Mouse (Mus musculus) layer of hippocampus, adult 8-10 months (tissue): ENCODE data around the gene Drd4. TPM values are rescaled to one million over a fixed set of nuclear protein-coding genes. Genes with fewer than 3 reads are reported as not detected.
"Not testable (repeated sequence)": the region's sequence is repeated elsewhere in the genome, so short reads cannot be mapped to it uniquely, and the experiment has no call there.

ENCODE experiments used
- DNase-seq, 2 experiments: peaks; one replicate each; pipeline ENCODE4 v3.0.0; 2022; ENCODE audit warnings: low spot score in 2 of 2
- total RNA-seq, 4 experiments: library from RNA; stranded (reverse); gene quantifications; 2 replicates each; pipeline ENCODE4 v1.2.4; 2022

Drd4 gene
- under 1 TPM in 1 of 4 experiments, not detected in 3; 0.27 TPM for total RNA-seq

DNA sequence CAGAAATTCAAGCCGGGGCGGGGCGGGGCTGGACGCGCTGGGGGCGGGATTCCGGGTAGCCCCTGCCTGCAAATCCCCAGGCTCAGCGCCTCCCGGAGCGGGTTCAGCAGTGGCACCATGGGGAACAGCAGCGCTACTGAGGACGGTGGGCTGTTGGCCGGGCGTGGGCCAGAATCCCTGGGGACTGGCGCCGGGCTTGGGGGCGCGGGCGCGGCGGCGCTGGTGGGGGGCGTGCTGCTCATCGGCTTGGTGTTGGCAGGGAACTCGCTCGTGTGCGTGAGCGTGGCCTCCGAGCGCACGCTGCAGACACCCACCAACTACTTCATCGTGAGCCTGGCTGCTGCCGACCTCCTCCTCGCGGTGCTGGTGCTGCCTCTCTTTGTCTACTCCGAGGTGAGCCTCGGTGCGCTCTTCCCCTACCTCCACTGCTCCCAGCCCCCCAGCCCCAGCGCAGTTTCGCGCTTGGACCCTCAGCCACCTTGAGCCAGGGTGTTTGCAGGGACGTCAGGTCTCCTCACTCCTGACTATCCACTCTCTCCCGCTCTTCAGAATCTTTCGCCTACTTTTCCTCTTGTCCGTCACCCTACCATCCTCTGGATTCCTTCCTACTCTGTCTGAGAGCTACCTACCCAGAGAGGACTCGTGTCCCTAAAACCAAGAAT is at the start of gene Drd4:
Drd4 (plus strand) TSS at position 86 of the 662 bp plus-strand sequence.
- DNase-seq: no peak

DNA sequence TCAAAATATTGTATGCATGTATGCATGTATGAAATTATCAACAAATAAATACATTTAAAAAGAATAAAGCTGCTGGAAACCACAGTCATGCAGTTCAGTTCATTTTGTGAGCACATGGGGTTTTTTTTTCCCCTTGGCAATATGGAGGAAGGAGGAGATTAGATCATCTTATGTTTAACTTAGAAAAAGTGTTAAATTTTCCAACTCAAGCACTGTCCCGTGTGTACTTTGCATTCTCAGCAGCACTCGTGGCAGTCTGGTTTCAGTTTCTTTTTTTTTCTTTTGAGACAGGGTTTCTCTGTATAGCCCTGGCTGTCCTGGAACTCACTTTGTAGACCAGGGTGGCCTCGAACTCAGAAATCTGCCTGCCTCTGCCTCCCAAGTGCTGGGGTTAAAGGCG is 41.3 kb upstream of the Drd4 start:
- not testable (repeated sequence) for DNase-seq

DNA sequence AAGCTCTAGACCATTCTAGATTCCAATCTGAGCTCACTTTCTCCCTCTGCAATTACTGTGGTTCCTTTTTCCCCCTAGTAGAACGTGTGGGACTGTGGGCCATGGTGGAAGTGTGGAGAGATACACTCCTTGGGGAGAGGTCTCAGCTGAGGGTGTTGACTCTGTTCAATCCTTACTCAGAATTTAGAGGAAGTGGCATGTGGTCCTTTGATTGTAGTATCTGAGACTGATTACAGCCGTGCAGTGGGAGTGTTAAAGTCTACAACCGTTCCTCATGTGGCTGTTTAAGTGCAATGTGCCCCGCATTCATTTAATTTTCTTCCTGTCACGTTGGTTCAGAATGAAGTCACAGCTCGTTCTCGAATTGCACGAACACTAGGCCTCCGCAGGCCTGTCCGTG is 35.6 kb upstream of the Drd4 start:
- DNase-seq: no peak

DNA sequence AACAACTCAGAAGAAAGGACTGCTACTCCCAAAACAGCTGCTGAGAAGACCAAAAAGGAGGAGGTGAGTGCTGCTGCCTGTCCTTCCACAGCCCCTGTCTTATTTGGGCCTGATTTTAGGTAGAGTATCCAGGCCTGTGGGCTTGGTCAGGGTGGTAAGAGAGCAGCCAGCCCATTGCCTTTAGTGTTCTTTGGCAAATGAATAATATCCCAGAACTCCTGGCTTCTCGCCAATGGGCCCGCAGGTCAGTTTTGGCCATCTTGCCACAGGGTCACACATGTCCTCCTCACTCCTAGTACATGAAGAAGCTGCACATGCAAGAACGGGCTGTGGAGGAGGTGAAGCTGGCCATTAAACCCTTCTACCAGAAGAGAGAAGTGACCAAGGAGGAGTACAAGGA is 30.3 kb upstream of the Drd4 start:
- no peak for DNase-seq

DNA sequence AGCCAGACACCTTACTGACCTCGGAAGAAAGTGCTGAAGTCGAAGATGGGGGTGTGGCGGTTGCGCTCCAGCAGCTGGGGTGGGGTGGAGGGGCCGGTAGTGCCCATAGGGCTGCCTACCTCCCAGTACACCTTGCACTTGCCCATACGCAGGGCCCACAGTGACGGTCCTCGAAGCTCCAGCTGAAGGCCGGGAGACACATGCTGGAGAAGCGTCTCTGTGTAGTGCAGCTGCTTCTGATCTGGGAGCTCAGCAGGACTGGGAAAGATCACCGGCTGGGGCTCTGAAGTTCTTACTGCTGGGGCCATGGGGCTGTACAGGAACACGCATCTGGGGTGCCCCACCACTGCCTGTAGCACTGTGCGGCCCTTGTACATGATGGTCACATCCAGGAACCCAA is 28.2 kb upstream of the Drd4 start:
- no peak for DNase-seq

DNA sequence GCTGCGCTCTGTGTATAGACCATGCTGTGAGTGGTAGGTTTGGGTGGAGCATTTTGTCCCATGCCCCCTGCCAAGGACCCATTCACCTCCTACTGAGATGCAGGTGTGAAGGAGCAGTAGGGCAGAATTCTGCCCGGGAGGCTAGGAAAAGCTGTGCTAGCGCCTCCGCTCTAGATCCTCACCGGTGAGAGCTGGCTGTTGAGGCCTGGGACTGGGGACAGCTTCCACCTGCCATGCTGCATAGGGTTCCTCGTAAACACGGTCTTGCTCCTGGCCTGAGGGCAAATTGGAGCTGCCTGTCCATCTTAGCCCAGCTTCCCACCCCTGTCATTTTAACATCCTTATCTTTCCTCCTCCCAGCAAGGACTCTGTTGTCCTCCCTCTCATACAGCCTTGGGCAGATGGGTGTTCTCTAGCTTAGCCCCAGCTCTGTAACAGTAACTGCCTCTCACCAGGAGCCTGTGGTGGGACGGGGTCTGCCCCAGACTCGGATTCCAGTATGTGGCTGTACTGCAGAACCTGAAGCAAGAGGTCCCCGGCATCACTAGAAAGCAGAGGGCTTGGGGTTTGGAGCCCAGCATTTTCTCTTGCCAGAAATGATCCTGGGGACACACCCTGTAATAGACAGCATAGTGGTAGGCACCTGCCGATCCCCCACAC is 27.6 kb upstream of the Drd4 start:
- no peak for DNase-seq

DNA sequence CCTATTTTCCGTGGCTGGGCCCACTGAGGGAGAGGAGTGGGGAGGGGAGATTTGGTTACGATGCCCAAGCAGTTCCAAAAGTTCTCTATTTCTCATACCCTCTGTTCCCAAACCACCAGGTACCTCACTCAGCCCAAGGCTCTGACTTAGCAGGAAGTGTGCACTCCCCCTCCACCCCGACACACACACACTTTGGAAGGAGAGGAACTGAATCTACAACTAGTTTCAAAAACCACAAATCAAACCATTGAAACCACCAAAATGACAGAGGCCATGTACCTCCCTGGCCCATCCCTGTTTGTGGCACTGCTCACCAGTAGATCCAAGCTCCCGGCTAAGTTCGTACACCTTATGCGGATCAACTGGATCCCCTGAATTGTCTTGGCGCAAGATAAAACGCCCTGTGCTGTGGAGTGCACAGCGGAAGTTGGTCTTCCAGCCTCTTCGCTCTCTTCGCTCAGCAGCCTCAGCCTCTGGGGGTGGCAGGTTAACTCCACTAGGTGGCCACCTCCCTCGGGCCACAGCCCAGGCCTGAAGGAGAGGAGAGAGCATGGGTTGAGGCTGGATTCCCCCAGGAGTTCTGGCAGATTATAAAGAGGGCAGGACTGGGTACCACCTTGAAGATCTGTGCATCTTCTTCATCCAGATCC is 26.9 kb upstream of the Drd4 start:
- DNase-seq: no peak

DNA sequence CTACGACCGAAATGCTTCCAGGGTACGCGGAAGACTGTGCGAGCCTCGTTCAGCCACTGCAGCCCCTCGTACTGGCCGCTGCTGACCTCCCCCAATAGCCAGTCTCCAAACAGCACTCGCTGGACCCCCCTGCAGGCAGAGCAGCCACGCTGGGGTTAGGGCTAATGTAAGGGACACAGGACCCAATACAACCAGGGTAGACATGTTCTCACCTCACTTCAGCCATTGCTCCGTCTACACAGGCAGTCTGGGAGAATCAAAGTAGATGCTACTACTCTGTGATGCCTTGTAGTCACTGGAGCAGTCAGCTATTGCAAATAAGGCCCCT is 26.4 kb upstream of the Drd4 start:
- DNase-seq: no peak

DNA sequence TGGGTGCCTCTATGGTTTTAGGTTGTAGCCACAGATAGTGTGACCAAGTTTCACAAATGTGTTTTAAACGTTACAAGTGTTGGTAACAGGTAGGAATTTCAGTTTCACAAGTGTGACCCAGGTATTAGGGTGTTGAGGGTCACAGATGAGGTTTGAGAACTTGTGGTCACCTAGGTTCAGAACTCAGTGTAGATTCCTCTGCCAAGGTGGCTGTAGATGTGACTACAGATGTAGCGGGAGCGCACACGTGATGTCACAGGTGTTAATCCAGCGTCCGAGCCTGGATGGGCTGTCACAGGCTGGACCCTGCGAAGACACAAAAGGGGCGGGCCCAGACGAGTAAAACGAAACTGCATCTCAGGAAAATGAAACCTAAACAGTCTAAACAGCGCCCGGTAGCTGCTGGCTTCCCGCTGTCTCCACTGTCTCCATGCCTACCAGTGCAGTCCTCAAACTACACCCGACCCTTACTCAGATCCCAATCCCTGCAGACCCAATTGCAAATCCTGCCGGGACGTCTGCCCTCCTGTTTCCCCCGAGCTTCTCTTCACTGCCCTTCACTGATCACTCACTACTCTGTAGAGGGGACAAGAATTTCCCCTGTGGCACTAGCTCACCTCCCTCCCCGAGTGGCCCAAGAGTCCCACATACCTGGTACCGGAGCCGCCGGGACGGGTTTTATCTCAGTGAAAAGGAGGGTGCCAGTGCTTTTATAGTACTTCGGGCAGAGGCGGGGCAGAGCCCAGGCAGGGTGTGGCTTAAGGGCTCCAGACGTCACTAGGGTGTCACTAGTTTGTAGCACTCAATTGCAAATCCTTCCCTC is 25.9 kb upstream of the Drd4 start, which contains the start of gene Irf7:
Irf7 (minus strand) TSS at position 743 of the 823 bp plus-strand sequence.
- no peak for DNase-seq

DNA sequence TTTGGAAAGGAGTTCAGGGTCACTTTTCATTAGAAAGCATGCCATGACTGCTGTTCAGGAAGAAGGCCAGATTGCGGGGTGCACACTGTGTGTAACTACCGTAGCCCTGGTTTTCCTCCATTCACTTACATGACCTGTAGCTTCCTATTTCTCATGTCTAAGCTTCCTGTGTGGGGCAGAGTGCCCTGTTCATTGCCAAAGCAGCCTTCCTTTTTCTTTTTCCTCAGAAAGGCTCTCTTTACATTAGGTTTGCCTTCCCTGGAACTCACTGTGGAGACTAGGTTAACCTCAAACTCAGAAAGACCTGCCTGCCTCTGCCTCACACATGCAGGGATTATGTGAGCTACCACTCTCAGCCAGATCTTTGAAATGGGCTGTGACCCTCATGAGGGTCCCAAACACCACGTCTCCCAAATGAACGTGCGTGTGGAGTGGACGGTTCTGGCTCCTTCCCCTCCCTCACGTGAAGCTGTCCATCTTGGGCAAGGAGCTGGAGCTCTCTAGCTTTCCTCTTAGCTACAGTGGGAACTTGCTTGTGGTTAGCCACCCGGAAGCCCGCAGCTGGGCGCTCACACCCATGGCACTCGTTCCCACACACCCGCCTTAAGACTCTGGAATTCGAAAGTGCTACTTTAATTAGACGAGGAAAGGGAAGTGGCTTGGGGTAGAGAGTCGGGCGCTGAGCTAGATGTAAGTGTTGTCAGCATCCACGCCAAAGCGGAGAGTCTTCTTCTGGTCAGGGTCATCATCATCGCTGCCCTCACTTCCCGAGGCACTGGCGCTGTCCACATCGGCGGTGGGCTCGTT is 23.1 kb upstream of the Drd4 start:
- no peak for DNase-seq

DNA sequence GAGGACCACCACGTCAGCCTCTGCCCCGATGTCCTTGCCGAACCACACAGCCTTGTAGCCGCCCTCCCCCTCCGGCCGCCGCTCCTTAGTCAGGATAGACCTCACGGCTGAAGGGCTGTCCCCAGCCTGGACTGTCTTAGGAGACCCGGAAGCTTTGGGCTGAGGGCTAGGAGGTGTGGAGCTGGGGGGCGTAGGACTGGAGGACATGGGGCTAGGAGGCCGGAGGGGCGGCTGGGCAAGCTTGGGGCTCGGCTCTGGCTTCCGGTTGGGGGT is 22.6 kb upstream of the Drd4 start:
- DNase-seq: no peak

DNA sequence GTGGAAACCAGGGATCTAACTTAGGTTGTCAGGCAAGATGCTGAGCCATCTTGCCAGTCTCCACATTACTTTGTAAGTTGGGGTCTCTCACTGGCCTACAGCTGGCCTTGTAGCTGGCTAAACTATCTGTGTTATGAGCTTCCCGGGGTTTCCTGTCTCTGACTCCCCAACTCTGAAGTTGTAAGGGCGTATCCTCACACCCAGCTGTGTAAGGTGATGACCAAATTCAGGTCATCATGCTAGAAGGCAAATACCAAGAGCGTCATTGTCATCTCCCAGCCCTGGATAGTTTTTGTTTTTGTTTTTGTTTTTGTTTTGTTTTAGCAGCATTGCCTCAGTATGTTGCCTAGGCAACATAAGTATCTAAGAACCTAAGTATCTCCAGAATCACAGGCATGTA is 21.2 kb upstream of the Drd4 start:
- no peak for DNase-seq

DNA sequence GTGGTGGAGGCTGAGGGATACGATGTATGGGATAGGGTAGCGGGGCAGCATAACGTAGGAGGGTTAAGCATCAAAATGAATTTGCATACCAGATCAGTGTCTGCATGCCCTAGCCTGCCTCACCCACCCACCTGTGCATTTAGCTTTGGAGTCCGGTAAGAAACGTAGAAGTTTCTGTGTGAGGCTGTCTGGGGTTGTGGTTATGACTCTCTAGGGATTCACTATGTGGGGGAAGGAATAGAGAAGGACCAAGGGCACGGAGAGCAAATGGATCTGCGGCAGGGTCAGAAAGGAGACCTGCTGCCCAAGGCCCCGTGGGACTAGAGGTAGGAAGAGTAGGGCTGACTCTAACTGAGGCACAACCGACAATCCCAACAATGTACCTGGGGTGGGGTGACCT is 16.4 kb upstream of the Drd4 start:
- DNase-seq: no peak

DNA sequence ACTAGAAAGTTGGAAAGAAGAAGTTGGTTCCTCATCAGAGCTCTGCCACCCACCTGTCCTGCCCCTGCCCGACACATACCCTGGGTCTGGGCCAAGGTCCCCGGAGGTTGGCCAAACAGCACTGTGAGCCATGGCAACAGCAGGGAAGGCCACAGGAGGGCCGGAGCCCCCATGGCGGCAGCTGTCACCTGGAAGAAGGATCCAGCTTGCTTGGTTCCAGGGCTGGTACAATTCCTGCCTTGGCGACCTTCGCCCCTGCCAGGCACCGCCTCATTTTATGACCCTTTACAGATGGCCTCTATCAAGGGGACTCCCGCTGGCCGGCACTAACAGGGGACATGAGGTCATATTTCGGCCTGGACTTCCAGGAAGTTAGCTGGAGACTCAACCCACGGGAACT is 15.3 kb upstream of the Drd4 start, which contains the start of gene Cdhr5:
Cdhr5 (minus strand) TSS at position 241 of the 400 bp plus-strand sequence.
- no peak for DNase-seq

DNA sequence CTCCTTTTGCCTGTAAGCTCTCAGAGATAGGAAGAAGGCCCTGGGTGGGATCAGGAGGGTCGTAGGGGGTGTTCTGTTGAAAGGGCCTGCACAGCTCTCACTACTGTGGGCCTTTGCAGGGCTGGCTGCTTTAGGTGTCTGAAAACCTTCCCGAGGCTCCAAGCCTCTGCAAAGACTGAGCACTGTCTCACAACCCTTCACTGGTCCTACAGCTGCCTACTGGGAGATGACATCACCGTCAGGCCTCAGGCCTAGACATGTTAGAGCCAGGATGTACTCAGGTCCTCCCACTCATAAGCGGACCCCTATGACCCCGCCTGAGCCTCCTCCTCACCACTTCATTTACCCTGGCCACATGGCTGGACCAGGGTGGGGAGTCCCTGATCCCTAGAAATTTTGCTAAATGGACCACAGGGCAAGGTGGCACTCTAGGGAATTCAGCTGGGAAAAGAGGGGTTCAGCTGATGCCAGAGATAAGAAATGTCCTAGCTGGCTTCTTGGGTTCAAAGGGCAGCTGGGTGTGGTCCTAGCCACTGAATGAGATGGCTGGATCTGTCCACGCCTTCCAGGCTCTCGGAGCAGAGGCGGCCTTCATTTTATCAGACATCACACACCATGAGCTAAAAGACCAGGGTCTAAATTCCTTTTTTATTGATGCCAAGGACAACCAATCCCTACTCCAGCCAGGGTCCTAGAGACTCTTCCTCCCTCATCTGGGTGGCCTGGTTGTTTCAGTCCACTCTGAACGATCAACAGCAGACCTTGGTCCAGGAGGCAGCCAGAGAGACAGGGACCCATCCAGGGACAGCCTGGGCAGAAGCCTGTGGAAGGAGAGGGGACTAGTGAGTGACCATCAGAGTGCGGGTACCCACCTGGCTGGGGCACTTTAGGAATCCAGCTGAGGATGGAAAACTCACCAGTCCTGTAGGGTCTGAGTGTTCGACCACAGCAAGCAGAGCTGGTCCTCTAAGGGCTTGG is 13.8 kb upstream of the Drd4 start:
- no peak for DNase-seq

DNA sequence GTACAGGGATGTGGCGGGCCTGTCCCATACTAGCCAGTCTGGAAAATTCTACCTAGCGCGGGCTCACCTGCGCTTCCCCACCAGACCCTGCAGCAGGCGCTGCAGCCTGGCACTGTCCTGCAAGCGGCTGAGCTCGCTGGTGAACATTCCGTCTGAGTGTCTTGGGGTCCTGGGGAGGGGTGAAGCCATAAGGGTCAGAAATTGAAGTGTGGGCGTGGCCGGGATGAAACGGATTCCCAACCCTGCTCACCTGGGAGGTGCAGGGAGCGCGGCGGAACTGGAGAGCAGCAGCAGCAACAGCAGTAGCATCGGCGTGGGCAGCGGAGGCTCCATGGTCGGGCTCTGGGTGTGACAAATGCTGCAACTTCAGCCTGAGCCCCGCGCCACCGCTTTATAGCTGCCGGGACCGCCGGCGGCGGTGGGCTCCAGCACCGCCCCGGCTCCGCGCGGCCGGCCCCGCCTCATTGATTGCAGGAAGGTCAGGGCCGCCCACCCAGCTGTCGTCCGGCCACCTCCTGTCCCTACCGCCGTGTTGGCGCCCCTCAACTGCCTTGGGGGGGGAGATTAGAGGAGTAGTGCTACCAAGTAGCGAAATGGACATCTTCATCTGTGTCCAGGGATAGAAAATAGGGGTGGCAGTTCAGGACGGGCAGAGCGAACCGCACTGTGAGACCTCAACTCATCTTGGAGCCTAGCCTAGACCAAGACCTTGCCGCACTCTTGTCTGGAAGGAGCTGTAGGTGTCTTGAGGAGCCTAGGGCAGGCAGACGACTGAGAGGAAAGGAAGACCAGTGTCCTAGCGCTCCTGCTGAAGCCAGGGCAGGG is 12.8 kb upstream of the Drd4 start, which contains the start of gene Sct:
Sct (minus strand) TSS at position 368 of the 825 bp plus-strand sequence.
- DNase-seq: no peak

DNA sequence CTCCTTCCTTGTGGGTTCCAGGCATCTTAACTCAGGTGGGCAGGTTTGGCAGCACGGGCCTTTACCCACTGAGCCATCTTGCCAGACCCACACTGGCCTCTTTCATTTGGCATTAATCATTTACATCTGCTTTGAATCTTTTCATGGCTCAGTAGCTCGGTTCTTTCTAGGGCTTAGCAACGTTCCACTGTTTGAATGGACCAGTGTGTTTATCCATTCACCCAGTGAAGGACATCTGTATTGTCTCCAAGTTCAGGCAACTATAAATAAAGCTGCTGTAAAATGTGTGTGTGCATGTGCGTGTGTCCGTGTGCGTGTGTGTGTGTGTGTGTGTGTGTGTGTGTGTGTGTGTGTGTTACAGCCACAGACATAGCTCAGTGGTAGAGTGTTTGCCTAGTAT is 10.4 kb upstream of the Drd4 start:
- no peak for DNase-seq

DNA sequence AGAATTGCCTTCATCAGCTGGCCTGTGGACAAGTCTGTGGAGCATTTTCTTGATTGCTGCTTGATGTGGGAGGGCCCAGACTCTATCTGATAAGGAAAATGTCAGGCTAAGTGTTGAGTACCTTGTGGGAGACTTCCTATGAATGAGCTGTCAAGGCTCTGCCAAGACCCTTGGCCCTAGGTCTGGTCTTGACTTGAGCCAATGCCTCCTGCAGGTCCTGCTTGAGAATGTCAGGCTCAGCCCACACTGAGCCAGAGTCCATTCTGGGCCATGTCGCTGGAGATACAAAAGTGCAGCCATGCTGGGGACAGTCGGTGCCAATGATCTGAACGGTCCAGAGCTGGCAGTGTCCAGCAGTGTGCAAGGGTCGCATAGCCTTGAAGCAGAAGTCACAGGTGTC is 9.1 kb upstream of the Drd4 start:
- DNase-seq: no peak

DNA sequence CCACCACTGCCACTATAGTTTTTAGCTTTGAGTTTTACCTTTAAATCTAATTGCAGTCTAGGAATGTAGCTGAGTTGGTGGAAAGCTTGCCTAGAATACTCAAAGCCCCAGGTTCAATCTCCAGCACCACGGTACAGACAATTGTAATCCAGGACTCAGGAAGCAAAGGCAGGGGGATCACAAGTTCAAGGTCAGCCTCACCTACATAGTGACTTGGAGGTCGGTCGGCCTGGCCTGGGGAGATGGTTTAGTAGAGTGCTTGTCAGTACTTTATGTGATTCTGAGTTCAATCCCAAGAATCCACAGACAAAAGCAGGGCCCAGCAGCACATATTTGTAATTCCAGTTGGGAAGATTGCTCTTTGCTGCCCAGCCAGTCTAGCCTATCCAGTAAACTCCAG is 3.8 kb upstream of the Drd4 start:
- no peak for DNase-seq
